Mouse (Mus musculus): ENCODE results near the gene Serpinf2.
"Not testable (repeated sequence)": the region's sequence is repeated elsewhere in the genome, so short reads cannot be mapped to it uniquely, and the experiment has no call there.

Gene Serpinf2

DNA sequence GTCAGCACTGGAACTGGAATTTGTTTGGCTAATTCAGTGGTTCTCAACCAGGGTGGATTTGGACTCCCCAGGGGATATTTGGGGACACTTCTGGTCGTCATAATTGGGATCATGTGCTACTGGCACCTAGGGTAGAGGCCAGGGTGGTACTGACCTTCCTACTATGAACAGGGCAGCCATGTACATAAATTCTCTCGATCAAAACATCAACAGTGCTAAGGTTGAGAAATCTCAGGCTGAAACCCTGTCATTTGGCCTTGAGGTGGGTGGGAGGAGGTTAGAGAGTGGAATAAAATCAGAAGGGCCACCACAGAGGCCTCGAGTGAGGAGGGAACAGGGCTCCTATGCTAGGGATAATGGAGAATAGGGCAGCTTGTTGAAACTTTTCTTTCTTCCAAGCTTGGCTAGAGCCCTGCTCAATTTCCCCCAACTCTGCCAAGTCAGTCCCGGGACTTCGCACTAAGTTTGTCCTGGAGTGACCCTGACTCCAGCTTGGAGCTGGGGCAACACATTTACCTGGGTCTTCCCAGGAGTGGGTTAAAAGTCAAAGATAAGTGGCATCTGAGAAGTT lies 19.8 kb upstream of the Serpinf2 start:
- DNase-seq: peak; percentile 51 to 81

DNA sequence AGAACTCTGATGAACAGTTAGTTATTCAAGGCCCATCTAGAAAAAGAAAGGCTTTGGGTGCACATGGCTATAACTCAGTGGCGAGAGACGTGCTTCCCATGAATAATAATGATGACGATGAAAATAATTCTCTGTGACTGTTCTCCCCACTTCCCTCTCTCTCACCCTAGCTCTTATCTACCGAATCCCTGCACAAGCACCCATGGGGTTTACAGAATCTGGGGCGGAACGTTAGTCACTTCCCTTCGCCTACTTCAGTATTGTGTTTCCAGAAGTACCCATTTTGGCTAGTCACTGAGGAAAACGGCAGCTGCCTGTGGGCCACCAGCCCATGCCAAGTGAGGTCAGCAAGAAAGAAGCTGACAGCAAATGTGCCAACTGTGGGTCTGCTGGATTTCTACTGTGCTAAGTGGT lies 19.2 kb upstream of the Serpinf2 start:
- peak in 1 of 2 experiments; percentile 41 for DNase-seq

DNA sequence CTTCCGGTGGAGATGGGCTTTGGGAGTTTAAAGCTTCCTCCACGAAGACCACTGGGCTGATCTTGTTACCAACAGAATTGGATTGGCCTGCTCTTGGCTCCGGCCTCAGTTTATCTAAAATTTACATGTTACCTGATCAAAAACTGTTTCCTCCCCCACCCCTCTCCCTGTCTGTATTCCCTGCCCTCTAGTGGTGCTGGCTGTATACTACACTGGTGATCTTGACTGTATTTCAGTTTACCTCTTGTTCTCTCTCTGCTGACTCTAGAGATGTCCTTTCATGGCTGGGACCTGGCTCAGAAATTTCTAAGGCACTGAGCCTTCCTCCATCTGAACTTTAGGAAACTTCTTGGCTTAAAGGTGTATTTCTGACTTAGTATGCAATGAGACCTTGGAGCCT lies 18.8 kb upstream of the Serpinf2 start:
- DNase-seq: peak; percentile 54 to 75

DNA sequence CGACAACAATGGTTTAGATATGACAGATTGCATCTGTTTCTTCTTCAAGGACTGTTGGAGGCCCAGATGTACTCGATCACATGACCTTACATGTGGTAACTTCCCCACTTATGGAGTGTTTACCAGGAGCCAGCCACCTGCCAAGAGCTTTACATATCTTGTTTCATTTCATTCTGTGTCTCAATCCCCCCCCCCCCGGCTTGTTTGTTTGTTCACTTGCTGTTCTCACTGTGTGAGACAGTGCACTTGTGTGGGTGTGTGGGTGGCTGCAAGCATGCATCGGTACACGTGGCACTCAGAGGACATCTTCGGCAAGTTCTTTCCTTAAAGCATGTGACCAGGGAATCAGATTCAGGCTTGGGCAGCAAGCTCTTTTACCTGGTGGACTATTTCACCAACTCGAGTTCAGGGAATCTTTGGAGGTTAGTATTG lies 17.1 kb upstream of the Serpinf2 start:
- DNase-seq: no peak

DNA sequence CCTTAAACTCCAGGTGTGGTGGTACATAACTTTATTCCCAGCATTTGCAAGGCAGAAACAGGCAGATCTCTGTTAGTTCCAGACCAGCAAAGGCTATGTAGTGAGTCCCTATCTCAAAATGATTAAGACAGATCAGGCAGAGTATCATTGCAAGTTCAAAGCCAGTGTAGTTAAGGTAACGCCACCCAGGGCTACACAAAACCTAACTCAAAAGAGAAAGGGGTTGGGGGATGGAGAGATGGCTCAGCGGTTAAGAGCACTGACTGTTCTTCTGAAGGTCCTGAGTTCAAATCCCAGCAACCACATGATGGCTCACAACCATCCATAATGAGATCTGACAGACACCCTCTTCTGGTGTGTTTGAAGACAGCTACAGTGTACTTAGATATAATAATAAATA lies 16.6 kb upstream of the Serpinf2 start:
- DNase-seq: not testable (repeated sequence)

DNA sequence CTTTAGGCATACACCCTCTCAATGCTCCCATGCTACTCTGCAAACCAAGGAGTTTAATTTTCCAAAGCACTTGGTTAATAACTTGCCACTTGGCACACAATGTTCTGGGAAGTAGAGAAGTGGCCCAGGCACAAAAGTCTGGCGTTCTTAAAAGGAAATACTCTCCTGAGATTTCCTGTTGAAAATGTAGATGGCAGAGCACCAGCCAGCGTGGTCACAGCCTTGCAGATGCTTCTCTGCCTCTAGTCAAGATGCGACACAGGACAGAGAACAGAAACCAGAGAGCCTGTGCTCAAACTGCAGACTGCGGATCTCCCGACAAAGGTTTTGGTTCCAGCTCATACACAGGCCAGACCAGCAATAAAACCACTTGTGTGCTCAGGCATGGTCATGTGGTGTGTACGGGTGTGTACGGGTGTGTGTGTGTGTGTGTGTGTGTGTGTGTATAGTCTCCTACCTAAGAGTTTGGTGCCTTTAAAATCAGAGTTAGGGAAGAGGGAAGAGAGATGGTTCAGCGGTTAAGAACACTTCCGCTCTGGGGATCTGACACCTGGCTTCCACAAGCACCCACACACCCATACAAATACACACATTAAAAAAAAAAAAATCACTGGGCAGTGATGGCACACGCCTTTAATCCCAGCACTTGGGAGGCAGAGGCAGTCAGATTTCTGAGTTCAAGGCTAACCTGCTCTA lies 15.8 kb upstream of the Serpinf2 start:
- peak in 1 of 2 experiments; percentile 55 for DNase-seq

DNA sequence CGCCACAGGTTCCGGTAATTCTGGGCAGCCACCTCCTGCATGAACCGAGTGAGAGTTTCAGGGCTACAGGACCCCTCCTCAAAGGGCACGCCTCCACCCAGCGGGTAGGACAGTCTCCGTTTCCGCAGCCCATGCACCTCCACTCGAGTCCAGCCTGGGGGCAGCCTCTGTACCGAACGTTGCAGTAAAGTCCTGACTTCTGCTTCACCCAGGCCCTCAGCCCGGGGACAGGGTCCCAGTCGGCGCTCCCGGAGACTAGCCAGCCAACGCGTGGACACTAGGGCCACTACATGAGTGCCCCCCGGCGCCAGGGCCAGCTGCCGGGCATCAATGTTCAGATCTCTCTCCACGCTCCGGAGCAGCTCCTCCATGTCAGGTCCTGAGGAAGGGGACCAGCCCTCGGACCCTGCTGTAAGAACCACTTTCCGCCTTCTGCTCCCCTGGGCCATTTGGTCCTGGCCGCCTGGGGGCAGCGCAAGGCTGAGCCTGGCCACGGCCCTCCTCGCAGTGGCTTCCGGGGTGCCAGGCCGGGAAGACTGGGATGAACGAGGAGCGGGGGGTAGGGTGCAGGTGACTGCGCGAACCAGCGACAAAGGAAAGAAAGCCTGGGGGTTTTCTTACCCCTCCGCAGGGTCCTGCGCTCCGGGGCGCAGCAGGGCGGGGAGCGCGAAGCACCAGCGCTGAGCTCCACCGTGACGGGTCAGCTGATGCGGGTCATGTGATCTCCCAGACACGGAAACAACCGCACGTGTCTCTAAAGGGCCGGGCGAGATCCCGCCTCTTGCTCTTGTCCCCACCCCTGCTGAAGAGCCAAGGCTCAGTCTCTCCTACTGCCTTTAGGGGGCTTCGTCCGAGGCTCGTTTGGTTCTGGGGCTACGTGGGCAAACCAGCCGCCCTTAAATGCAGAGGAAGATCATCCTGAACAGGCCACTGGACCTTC lies 14.9 kb upstream of the Serpinf2 start, which contains the start of gene Wdr81:
Gene Wdr81 (minus strand): TSS at position 727 of the 940 bp plus-strand sequence.
- peak; percentile 95 to 96 for DNase-seq

DNA sequence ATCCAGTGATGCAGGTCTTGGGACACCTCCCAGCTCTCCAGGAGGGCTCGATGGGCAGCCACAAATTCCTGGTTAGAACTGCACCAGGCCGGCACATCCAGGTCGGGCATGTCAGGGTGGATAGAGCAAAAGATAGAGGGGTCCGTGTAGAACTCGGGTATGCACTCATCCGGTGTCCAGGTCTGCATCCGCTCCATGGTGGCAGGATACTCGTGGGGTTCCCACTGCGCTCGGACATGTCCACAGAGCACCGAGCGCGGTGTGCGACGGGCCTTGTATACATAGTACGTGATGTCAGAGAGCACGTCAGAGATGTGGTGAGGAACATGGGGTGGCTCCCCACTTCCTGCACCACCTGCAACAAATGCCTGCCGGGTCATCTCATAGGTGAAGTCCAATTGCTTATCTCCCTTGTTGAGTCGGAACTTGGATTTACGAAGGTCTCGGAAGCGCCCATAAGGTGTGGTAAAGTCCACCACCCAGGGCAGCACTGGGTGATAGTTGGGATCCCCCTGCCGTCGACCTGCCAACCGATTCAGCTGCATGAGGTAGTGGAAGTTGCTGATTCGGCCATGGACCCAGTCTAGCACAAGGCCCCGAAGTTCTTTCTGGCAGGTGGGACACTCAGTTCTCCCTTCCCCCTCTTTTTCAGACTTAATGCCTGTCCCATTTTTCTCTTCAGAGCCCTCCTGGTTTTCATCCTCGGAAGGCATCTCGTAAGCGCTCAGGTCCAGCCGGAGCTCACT lies 13.6 kb upstream of the Serpinf2 start:
- peak in 1 of 2 experiments; percentile 41 for DNase-seq

DNA sequence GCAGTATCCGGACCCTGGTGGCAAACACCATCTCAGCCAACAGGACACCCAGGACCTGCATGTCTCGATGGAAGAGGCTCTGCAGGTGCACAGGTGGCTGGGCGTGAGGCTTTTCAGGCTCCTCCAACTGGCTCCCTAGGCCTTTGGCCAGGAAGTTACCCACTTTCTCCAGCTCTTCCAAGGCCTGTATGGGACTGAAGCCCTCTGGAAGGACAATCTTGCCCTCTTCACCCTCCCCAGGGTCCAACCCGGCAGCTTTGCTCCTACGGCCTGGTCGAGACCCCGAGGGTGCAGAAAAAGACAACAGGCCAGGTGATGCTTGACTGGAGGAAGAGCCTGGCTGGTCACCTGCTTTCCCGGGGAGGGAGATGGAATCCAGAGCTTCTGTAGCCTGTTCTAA lies 12.7 kb upstream of the Serpinf2 start:
- DNase-seq: peak in 1 of 2 experiments; percentile 28

DNA sequence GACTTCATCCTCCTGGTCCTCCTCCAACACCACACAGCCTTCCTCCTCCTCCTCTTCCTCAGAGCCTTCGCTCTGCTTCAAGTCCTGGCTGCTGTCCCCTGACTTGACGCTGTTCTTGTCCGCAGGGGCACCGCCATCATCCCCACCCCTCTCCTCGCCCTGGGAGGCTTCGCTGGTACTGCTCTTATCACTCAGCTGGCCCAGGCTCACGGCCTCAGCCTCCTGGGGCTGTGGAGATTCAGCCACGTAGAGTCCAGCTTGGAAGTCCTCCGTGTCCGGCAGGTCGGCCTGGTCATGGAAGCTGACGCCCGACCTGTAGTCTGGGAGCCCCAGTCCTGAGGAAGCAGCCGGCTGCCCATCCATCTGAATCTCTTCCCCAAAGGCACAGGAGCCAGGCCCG lies 11.5 kb upstream of the Serpinf2 start:
- DNase-seq: peak in 1 of 2 experiments; percentile 41

DNA sequence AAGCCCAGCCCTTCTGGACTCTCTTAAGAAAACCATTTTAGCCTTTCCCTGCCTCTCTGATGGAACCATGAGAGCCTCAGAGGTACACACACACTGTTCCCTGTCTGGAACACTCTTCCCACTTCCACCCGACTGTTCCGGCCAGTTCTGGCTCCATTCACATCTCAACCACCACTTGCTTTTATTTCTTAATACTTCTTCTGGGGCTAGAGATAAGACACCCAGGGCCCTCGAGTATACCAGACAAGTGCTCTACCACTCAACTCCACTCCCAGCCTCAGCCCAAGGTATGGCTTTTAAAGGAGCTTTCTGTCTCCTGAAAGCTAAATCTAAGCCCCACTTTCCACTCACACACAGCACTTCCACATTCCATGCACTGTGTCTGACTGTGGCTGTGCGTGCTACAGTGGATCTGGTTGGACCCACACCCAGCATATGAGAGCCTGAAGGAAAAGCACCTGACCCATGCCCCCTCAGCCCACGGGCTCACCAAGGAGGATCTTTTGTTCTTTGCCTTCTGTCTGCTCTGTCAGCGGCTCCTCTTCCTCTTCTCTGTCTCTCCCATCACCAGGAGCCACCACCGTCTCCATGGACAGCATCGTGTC lies 11.0 kb upstream of the Serpinf2 start:
- DNase-seq: peak; percentile 31 to 37

DNA sequence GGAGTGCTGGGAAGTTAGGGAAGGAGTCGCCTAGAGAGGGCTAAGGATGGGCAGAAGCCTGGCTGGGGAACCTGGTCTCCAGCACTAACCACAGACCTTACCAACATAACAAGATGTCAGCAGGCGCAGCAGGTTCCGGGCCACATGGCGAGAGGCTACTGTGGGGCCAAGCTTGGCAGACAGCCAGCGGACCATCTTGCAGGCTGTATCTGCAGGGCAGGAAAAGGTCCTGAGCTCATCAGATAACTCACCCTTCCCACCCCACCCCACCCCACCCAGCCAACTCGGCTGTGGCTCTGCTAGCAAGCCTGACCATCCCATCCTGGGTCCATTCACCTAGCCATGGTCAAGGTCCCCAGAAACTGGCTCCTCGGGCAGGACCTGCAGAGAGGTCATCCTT lies 10.3 kb upstream of the Serpinf2 start:
- peak in 1 of 2 experiments; percentile 40 for DNase-seq

DNA sequence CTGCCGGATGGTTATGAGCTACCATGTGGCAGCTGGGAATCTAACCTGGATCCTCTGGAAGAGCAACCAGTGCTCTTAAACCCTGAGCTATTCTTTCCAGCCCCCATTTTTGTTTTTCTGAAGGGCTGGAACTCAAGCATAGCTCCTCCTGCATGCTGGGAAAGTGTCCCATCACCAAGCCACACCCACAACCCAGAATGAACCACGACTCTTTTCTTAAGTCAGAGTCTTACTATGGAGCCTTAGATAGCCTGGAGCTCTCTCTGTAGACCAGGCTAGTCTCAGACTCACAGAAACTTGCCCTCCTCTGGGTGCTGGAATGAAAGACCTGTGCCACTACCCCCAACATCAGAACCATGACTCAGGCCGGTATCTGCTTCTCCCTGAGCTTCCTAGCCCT lies 9.2 kb upstream of the Serpinf2 start:
- DNase-seq: no peak

DNA sequence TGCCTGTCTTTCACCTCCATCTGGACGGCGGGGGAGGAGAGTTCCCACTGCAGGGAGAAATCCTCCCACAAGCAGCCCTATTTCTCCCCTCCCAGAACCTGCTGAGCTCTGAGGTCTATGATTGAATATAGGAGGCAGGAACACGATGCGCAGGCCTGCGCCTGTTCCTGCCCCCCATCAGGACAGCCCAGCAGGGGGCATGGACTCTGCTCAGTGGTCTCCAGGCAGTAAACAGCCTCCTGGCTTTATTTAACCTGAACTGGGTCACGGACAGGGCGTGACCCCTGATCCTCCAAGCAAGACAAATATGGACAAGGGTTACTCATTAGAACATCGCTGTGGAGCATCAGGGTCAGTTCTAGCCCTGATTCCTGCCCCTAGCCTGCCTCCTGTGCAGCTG lies 4.3 kb upstream of the Serpinf2 start:
- peak; percentile 78 to 94 for DNase-seq

DNA sequence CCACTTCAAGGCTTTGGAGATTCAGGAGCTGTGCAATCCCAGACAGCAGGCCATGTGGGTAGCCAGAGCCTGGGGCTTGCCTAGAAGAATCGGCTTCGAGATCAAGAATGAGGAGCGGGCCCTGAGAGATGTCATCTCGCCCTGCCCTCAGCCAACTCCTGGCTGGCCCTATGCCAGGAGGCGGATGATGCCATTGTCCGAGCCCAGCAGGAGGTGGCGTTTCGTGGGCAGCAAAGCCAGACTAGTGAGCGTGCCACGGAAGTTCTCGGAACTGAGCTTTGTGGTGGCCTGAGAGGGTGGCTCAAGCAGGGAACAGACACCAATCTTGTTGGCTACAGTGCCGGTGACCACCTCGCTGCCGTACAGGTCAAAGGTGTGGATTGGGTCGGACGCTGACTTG lies 2.2 kb upstream of the Serpinf2 start:
- peak; percentile 39 to 69 for DNase-seq

DNA sequence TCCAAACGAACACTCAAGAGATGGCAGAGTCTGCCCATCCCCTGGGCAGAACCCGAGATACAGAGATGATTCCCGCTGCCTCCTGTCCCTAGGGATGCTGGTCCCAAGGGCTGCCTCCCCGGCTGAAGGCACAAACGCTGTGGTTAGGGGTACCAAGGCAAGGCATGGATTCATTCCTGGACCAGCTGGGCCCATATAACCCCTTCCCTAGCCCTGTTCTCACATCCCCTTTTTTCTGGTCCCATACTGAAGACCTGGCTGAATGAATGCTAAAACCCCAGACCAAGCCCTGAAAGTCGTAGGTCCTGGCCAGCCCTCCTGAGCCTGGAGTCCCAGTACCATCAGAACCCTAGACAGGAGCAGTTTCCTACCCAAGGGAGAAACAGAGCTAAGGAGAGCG lies 1.6 kb upstream of the Serpinf2 start:
- DNase-seq: no peak

DNA sequence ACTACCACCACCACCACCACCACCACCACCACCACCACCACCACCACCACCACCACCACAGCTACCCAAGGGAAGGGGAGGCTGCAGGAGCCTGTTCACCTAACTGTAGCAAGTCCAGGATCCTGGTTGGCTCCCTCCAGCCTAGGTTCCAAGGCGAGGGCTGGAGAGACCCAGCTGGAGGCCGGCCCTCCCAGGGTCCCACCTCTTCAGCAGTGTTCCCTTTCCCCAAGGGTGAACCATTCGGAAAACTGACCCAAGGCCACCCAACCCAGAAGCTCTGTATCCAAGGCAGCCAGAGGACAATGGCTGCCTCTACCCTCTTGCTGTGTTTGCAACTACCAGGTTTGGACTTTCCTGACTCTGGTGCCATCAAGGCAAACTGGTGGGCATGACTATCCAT lies 560 bp upstream of the Serpinf2 start:
- peak; percentile 41 to 79 for DNase-seq

DNA sequence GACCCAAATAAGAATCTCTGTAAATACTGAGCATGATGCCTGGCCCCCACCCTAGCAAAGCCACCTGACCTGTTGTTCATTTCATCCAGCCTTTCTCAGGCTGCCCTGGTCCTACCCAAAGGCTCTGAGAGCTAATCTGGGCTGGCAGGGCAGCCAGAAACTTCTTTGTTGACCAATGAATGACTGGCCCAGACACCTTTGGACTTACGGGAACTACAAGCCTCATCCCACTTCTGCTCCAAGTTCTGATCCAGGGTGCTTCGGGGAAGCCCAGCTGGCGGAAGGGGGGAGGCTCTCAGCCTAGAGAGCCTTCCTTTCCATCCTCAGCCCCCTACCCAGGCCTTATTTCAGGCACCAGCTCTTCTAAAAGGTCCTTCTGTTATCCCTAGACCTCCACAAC lies 587 bp downstream of the Serpinf2 start:
- DNase-seq: peak; percentile 51 to 72

DNA sequence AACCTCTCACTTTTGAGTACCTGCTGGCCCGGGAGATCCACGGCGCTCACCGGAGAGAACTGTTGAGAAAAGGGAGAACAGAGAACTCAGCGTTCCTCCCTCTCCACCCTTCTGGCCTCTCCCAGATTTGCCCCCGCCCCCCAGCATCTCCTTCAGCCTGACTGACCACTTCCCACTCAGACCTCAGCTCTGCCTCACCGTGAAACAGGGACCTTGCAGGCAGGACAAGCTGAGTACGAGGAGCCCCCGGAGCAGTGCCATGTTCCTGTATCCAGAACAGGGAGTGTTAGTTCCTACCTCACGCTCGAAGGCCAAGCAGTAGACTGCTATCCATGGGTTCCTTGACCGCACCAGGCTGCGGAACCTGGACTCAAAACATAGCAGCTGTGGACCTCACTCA lies 1.2 kb downstream of the Serpinf2 start:
- DNase-seq: peak; percentile 38 to 61

DNA sequence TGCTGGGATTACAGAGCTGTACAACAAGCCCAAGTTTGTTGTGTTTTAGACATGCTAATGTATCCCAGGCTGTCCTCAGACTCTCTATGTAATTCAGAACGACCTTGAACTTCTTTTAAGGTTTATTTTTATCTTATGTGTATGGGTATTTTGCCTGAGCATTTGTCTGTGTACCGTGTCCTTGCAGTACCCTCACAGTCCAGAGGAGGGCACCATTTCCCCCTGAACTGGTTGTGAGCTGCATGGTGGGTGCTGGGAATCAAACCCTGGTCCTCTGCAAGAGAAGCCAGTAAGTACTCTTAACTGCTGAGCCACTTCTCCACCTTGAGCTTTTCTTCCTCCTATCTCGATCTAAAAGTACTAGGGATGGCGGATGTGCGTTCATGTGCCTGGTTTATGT lies 5.3 kb downstream of the Serpinf2 start:
- DNase-seq: no peak

DNA sequence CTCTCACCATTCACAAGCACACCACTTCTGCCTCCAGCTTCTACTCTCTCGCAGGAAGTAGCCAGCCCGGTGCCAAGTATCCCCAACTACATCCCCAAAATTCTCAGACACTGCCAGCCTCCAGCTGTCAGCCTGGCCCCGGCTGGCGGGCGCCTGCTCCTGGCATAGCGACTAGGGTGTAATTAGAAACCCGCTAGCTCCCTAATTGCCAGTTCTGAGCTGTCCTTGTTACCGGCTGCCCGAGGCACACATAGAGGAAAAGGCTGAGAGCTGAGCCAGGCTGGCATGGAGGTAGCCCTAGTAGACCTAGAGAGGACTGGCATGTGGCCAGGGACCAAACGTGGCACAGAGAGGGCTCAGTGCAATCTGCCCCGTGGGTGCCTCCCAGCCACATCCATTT lies 8.1 kb downstream of the Serpinf2 start:
- peak; percentile 44 to 73 for DNase-seq

DNA sequence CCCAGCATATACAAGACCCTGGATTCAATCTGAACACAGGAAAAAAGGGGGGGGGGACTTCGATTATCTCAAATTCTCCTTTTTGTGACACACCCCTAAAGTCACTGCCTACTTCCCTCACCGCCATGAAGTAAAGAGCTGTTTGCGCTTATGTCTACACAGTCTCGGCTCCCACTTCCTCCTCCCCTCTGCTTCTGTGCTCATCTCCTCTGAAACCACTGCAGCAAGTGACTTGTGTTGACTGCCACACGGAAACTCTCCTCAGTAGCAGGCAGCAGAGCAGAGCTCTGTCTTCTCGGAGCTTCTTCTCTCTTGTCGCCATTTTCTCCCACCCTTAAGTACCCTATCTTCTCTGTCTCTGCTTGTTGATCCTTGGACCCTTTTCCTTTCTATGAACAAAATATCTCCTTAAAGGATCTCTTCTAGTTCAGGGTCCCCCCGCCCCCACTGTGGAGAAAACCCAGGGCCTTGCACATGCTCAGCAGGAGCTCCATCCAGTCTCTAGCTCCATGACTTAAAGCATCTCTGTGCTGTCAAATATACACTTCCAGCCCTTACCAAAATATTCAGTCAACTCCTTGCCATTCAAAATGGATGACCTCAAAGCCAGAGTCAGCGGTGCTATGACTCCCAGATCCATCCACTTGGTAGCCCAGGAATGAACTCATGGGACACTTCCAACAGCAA lies 10.2 kb downstream of the Serpinf2 start:
- no peak for DNase-seq

All from kidney, postnatal 25 days (tissue).